Mouse (Mus musculus): Measurements from ENCODE around the gene Gnpat.

DNA sequence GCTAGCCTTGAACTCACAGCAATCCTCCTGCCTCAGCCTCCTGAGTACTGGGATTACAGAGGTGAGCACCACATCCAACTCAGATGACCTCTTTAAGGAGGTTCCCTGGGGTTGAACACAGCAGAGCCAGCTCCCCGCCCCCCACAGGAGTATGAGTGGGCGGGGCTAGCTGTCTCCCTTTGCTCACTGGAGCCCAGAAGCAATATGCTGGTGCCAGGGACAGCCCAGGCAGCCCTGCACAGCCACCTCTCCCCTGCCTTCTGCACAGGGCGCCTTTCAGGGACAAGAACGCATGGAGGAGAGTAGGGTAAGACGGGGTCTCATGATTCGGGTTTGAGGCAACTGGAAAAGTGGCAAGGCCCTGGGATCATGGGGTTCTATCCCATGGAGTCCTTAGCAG is 31.3 kb upstream of the Gnpat start:
- TF ChIP-seq USF1 (IDR thresholded peaks at IDR 0.05; ENCODE audit: low read depth, low read length) (no peak), ZKSCAN1 (IDR thresholded peaks at IDR 0.05; ENCODE audit: low read depth, low read length) (no peak), POLR2A (IDR thresholded peaks at IDR 0.05; ENCODE audit: control insufficient read depth in 1 of 2, insufficient read depth in 1 of 2, low read depth in 1 of 2, low read length in 2 of 2, poor library complexity in 1 of 2) (no peak), KAT2A (conservative IDR thresholded peaks at IDR 0.05; ENCODE audit: low read depth, low read length) (no peak), JUND (IDR thresholded peaks at IDR 0.05; ENCODE audit: low read depth, low read length) (no peak), MAX (IDR thresholded peaks at IDR 0.05; ENCODE audit: low read length) (no peak), NRF1 (IDR thresholded peaks at IDR 0.05; ENCODE audit: insufficient read depth, low read depth, low read length, poor library complexity, severe bottlenecking) (no peak), CTCF (IDR thresholded peaks at IDR 0.05 in 2 of 3, conservative IDR thresholded peaks at IDR 0.05 in 1 of 3; ENCODE audit: control insufficient read depth in 1 of 3, insufficient read depth in 1 of 3, low read depth in 2 of 3, low read length in 3 of 3, poor library complexity in 1 of 3, severe bottlenecking in 1 of 3) (no peak), USF2 (IDR thresholded peaks at IDR 0.05; ENCODE audit: borderline replicate concordance in 1 of 2, insufficient read depth in 1 of 2, low read depth in 1 of 2, low read length in 2 of 2) (no peak)

Measured in MEL (cell line).